8 mouse cellular contexts compared by ENCODE assay signal in the genomic region with DNA sequence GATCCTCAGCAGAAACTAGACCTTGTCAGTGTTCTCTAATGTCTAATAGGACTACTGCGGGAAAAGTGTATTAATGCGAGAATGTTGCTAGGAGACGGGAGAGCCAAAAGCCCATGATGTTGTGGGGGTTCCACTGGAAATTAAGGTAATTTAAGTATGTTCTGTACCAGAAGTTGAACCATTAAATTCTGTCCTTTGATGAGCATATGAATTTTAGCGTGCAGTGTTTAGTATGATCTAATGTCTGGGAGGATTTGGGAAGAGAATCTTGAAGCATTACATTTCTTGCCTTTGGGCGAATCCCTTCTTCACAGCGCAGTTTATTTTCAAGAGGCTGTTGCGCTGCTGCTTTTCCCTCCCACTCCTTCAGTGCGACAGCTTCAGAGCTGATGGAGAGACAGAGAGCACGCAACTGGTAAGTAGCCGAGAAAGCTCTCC.
A peak's percentile ranks its signal among the peaks of the same experiment; 100 is the strongest.
DNase-seq lines count a peak whose midpoint lies in the region; ATAC-seq and TF ChIP-seq lines count a peak whose summit lies in the region.

No protein-coding gene starts in this region.

- no peak overlapping the region for H3K27ac ChIP-seq in heart, embryonic 12.5 days (ENCODE audit: poor library complexity, severe bottlenecking)
- H3K27ac ChIP-seq in forebrain, embryonic 16.5 days (ENCODE audit: low read length) = no peak overlapping the region
- peak overlapping the region; percentile 86 for H3K27ac ChIP-seq in left cerebral cortex, adult 2 months
- H3K27ac ChIP-seq in neural tube, embryonic 14.5 days (ENCODE audit: low read depth, low read length) = no peak overlapping the region
- H3K27ac ChIP-seq in liver, postnatal 0 days (ENCODE audit: low read depth) = no peak overlapping the region

- DNase-seq in heart, adult 11 months = no peak
- DNase-seq in left cerebral cortex, adult 2 months (ENCODE audit: extremely low spot score in 1 of 2, low spot score in 2 of 2) = peak; percentile 29 to 49
- DNase-seq in adrenal gland, postnatal 4 days (ENCODE audit: low spot score in 2 of 2) = no peak
- no peak for DNase-seq in kidney, postnatal 14 days
- DNase-seq in liver, postnatal 0 days = no peak

- no peak overlapping the region for H3K9ac ChIP-seq in heart, embryonic 12.5 days
- H3K9ac ChIP-seq in forebrain, embryonic 16.5 days (replicated peaks; ENCODE audit: low read depth, low read length) = no peak overlapping the region
- H3K9ac ChIP-seq in neural tube, embryonic 14.5 days (replicated peaks; ENCODE audit: low read depth, low read length) = peak overlapping the region; percentile 22; the same call in 1 of the 2 replicates
- no peak overlapping the region for H3K9ac ChIP-seq in liver, postnatal 0 days (replicated peaks)

- H3K9me3 ChIP-seq in heart, embryonic 12.5 days (replicated peaks) = no peaks in the 10 kb centered on the region
- H3K9me3 ChIP-seq in forebrain, embryonic 16.5 days (ENCODE audit: control insufficient read depth, low read length) = no peaks in the 10 kb centered on the region
- no peaks in the 10 kb centered on the region for H3K9me3 ChIP-seq in neural tube, embryonic 14.5 days (ENCODE audit: control insufficient read depth, low read length)
- H3K9me3 ChIP-seq in liver, postnatal 0 days (ENCODE audit: low read length) = no peaks in the 10 kb centered on the region

- whole genome bisulfite sequencing in heart, embryonic 12.5 days = 39% methylated on average over 10 of the region's 10 CpGs
- WGBS in forebrain, embryonic 16.5 days = 26% methylated on average over 10 of the region's 10 CpGs
- 24% methylated on average over 10 of the region's 10 CpGs for WGBS in neural tube, embryonic 14.5 days
- 37% methylated on average over 10 of the region's 10 CpGs for whole genome bisulfite sequencing in liver, postnatal 0 days (ENCODE audit: insufficient replicate concordance)

- no peak for TF ChIP-seq EP300 in liver, postnatal 0 days (IDR thresholded peaks at IDR 0.05; ENCODE audit: low read depth)

- H3K4me2 ChIP-seq in heart, embryonic 12.5 days = 0 out of 2 replicates have a peak overlapping the region, but pooled peaks have one; percentile 25
- H3K4me2 ChIP-seq in forebrain, embryonic 16.5 days (ENCODE audit: low read length) = peak overlapping the region; percentile 45
- peak overlapping the region; percentile 29; the same call in 1 of the 2 replicates for H3K4me2 ChIP-seq in neural tube, embryonic 14.5 days (ENCODE audit: low read depth, low read length)
- no peak overlapping the region for H3K4me2 ChIP-seq in liver, postnatal 0 days (ENCODE audit: low read depth, low read length)

- H3K4me1 ChIP-seq in heart, embryonic 12.5 days (replicated peaks) = no peaks in the 10 kb centered on the region
- H3K4me1 ChIP-seq in forebrain, embryonic 16.5 days (replicated peaks; ENCODE audit: control insufficient read depth, insufficient read depth, low read length) = peaks cover 4% of the 10 kb centered on the region
- H3K4me1 ChIP-seq in neural tube, embryonic 14.5 days (ENCODE audit: control insufficient read depth, insufficient read depth, low read length) = no peaks in the 10 kb centered on the region
- H3K4me1 ChIP-seq in liver, postnatal 0 days (ENCODE audit: insufficient read depth) = no peaks in the 10 kb centered on the region

- intact Hi-C loops in left cerebral cortex, adult 2 months (cut with DNase I) = no loop called here

- H3K4me3 ChIP-seq in heart, embryonic 12.5 days = no peak overlapping the region
- peak overlapping the region; percentile 40 for H3K4me3 ChIP-seq in forebrain, embryonic 16.5 days (replicated peaks; ENCODE audit: low read length)
- H3K4me3 ChIP-seq in left cerebral cortex, adult 2 months = peak overlapping the region; percentile 54
- peak overlapping the region; percentile 38 for H3K4me3 ChIP-seq in neural tube, embryonic 14.5 days (ENCODE audit: low read depth, low read length)
- no peak overlapping the region for H3K4me3 ChIP-seq in liver, postnatal 0 days (ENCODE audit: low read depth, low read length)

- no peak for ATAC-seq in heart, embryonic 12.5 days (ENCODE audit: insufficient number of reproducible peaks, low FRiP score)
- peak; percentile 91 for ATAC-seq in forebrain, embryonic 16.5 days
- ATAC-seq in neural tube, embryonic 14.5 days (ENCODE audit: low read depth) = peak; percentile 80
- ATAC-seq in liver, postnatal 0 days = no peak

- no peaks in the 10 kb centered on the region for H3K27me3 ChIP-seq in heart, embryonic 12.5 days (replicated peaks)
- no peaks in the 10 kb centered on the region for H3K27me3 ChIP-seq in forebrain, embryonic 16.5 days (replicated peaks; ENCODE audit: control insufficient read depth, insufficient read depth, low read length)
- H3K27me3 ChIP-seq in neural tube, embryonic 14.5 days (ENCODE audit: control insufficient read depth, insufficient read depth, low read length) = no peaks in the 10 kb centered on the region
- no peaks in the 10 kb centered on the region for H3K27me3 ChIP-seq in liver, postnatal 0 days (ENCODE audit: insufficient read depth, low read length)

- TF ChIP-seq CTCF in left cerebral cortex, adult 2 months (IDR thresholded peaks at IDR 0.05) = no peak
- TF ChIP-seq CTCF in liver, postnatal 0 days (IDR thresholded peaks at IDR 0.05; ENCODE audit: low read depth) = no peak

- H3K36me3 ChIP-seq in heart, embryonic 12.5 days = no peaks in the 10 kb centered on the region
- no peaks in the 10 kb centered on the region for H3K36me3 ChIP-seq in forebrain, embryonic 16.5 days (ENCODE audit: control insufficient read depth, insufficient read depth)
- H3K36me3 ChIP-seq in neural tube, embryonic 14.5 days (ENCODE audit: control insufficient read depth, insufficient read depth, low read length) = no peaks in the 10 kb centered on the region
- no peaks in the 10 kb centered on the region for H3K36me3 ChIP-seq in liver, postnatal 0 days (replicated peaks; ENCODE audit: insufficient read depth, low read length)

Comparison
In these comparisons a context has a peak if more than half of its experiments do, and no peak if none do; other contexts are left out.
1. ATAC-seq: peak in forebrain, embryonic 16.5 days (single experiment) and neural tube, embryonic 14.5 days (single experiment); none in heart, embryonic 12.5 days (single experiment) and liver, postnatal 0 days (single experiment).
2. H3K4me3 ChIP-seq: peak in forebrain, embryonic 16.5 days (single experiment), left cerebral cortex, adult 2 months (single experiment) and neural tube, embryonic 14.5 days (single experiment); none in heart, embryonic 12.5 days (single experiment) and liver, postnatal 0 days (single experiment).
3. DNase-seq: peak in left cerebral cortex, adult 2 months (2 of 2); none in heart, adult 11 months (single experiment), adrenal gland, postnatal 4 days (0 of 2), kidney, postnatal 14 days (single experiment) and liver, postnatal 0 days (single experiment).